Mouse (Mus musculus) heart, adult 18-20 months (tissue): ENCODE results near the gene Asb4. TPM values are rescaled to one million over a fixed set of nuclear protein-coding genes. Genes with fewer than 3 reads are reported as not detected.
"Not testable (repeated sequence)": the region's sequence is repeated elsewhere in the genome, so short reads cannot be mapped to it uniquely, and the experiment has no call there.

Experiments
- DNase-seq, 2 experiments: peaks; one replicate each; pipeline ENCODE4 v3.0.0; 2021 to 2022; ENCODE audit warnings: mixed read lengths in 1 of 2
- long read RNA-seq, 2 experiments: library from polyadenylated mRNA; stranded (forward); transcript quantifications; one replicate each; pipeline ENCODE4 v2.0.0; 2021
- total RNA-seq, 2 experiments: library from RNA; stranded (reverse); gene quantifications; 2 replicates each; pipeline ENCODE4 v1.2.3; 2021

Asb4 gene
- 1 to 10 TPM; 3.9 to 5.1 TPM for total RNA-seq
- long read RNA-seq, experiment 1, partial matches to known transcripts = 2 of 2 reads
- long read RNA-seq, experiment 1, other reads (novel, unspliced or antisense) = 0 of 2 reads
- long read RNA-seq, experiment 2, partial matches to known transcripts = 3 of 3 reads
- long read RNA-seq, experiment 2, other reads (novel, unspliced or antisense) = 0 of 3 reads

GRCm38 (mm10) chr6:5383336-5384177, at the start of gene Asb4:
TSS of gene Asb4 (plus strand) at chr6:5383386.
- DNase-seq = peak in 1 of 2 experiments; percentile 12

GRCm38 (mm10) chr6:5334021-5334420, 49.2 kb upstream of the Asb4 start:
- no peak for DNase-seq

GRCm38 (mm10) chr6:5336016-5336415, 47.2 kb upstream of the Asb4 start:
- DNase-seq = not testable (repeated sequence)

- DNase-seq = not testable (repeated sequence)
These were observed 44.4 kb upstream of the Asb4 start for GRCm38 (mm10) chr6:5338781-5339180.

GRCm38 (mm10) chr6:5339283-5339682, 43.9 kb upstream of the Asb4 start:
- DNase-seq = not testable (repeated sequence)

- no peak for DNase-seq
These were observed 38.9 kb upstream of the Asb4 start for GRCm38 (mm10) chr6:5344255-5344654.

GRCm38 (mm10) chr6:5357873-5358272, 25.3 kb upstream of the Asb4 start:
- DNase-seq = no peak

GRCm38 (mm10) chr6:5360402-5360801, 22.8 kb upstream of the Asb4 start:
- no peak for DNase-seq

GRCm38 (mm10) chr6:5361987-5362386, 21.2 kb upstream of the Asb4 start:
- DNase-seq = peak; percentile 7 to 36

- no peak for DNase-seq
These were observed 17.3 kb upstream of the Asb4 start for GRCm38 (mm10) chr6:5365845-5366244.

GRCm38 (mm10) chr6:5376884-5377283, 6.3 kb upstream of the Asb4 start:
- DNase-seq = no peak

- no peak for DNase-seq
These were observed 4.1 kb upstream of the Asb4 start for GRCm38 (mm10) chr6:5379048-5379447.

- DNase-seq = peak; percentile 17 to 34
These were observed 3.2 kb upstream of the Asb4 start for GRCm38 (mm10) chr6:5379781-5380623.

GRCm38 (mm10) chr6:5380624-5381252, 2.4 kb upstream of the Asb4 start:
- no peak for DNase-seq

- no peak for DNase-seq
These were observed 1.1 kb upstream of the Asb4 start for GRCm38 (mm10) chr6:5381918-5382582.

GRCm38 (mm10) chr6:5382583-5383215, 487 bp upstream of the Asb4 start:
- peak; percentile 78 to 91 for DNase-seq

GRCm38 (mm10) chr6:5384178-5384490, 948 bp downstream of the Asb4 start:
- DNase-seq = peak; percentile 70 to 88

GRCm38 (mm10) chr6:5385161-5385640, 2.0 kb downstream of the Asb4 start:
- no peak for DNase-seq

GRCm38 (mm10) chr6:5386486-5386885, 3.3 kb downstream of the Asb4 start:
- DNase-seq = no peak

- DNase-seq = no peak
These were observed 4.2 kb downstream of the Asb4 start for GRCm38 (mm10) chr6:5387396-5387795.

GRCm38 (mm10) chr6:5390298-5390697, 7.1 kb downstream of the Asb4 start:
- peak; percentile 58 to 69 for DNase-seq
